Mouse (Mus musculus) embryonic fibroblast, embryonic 13.5 days (primary cell): Measurements from ENCODE around the gene Faxc. TPM values are rescaled to one million over a fixed set of nuclear protein-coding genes. Genes with fewer than 3 reads are reported as not detected.
A peak's percentile ranks its signal among the peaks of the same experiment; 100 is the strongest.

Source experiments
- H3K27ac ChIP-seq: 2 replicates; pipeline ENCODE4 v1.5.1; 2012; ENCODE audit warnings: low read length, control low read depth, inconsistent platforms; ENCODE audit not compliant: insufficient read depth
- H3K4me1 ChIP-seq: 2 replicates; pipeline ENCODE4 v1.6.1; 2011; ENCODE audit warnings: low read length; ENCODE audit not compliant: control insufficient read depth, insufficient read depth
- H3K4me3 ChIP-seq: 2 replicates; pipeline ENCODE4 v1.5.1; 2011; ENCODE audit warnings: mild to moderate bottlenecking, control low read depth, low read length; ENCODE audit not compliant: insufficient read depth
- CTCF ChIP-seq: IDR thresholded peaks from 2 replicates; pipeline ENCODE4 v1.5.1; 2011; ENCODE audit warnings: mild to moderate bottlenecking, control low read depth, low read length, moderate library complexity, borderline replicate concordance; ENCODE audit not compliant: insufficient read depth
- POLR2A ChIP-seq: IDR thresholded peaks from 2 replicates; pipeline ENCODE4 v1.6.1; 2011; ENCODE audit warnings: low read depth, mild to moderate bottlenecking, control low read depth, low read length, moderate library complexity
- polyA plus RNA-seq: library from polyadenylated mRNA; stranded (reverse); fragments of >200 nt; gene quantifications from 2 replicates; pipeline ENCODE4 v1.2.4, GENCODE M21; 2011; ENCODE audit warnings: low read depth; ENCODE audit not compliant: missing spikeins, insufficient read length

Gene Faxc
- polyA plus RNA-seq = 16.7 and 18.2 TPM in 2 replicates

DNA sequence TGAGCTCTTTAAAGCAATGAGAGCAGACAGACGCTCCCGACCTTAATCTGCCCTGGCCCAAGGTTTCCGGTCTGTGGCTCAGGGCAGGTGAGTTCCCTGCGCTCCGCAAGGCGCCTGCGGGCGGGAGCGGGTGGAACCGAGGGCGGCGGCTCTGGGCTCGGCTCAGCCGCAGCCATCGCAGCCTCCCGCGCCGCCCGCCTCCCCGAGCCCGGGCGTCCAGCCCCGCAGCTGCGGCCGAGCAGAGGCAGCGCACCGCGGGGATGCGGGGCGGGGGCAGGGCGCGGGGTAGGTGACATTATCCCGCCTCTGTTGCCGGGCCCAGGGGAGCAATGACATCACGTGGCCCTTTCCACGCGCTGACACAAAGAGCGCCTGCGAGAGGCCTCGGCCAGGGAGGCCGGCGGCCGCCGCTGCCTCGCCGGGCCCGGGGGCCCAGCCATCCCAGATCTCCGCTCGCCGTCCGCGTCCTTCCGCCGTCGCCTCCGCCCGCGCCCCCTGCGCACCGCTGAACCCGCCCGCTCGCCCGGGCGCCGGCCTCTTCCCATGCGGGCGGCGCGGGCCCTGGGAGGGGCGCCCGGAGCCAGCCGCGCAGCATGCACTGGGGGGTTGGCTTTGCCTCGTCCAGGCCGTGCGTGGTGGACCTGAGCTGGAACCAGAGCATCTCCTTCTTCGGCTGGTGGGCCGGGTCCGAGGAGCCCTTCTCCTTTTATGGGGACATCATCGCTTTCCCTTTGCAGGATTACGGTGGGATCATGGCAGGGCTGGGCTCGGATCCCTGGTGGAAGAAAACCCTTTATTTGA is at the start of gene Faxc:
Gene Faxc (plus strand): TSS at position 359 of the 801 bp plus-strand sequence.
- no peaks in the 10 kb centered on the region for H3K4me1 ChIP-seq
- TF ChIP-seq CTCF = no peak
- peak; percentile 60 for TF ChIP-seq POLR2A
- H3K4me3 ChIP-seq = peak within 1 kb of the TSS; percentile 84
- H3K27ac ChIP-seq = peak within 1 kb of the TSS; percentile 30

GRCm38 (mm10) chr4:21882806-21883205 is 48.3 kb upstream of the Faxc start:
- H3K4me1 ChIP-seq = peaks cover 3% of the 10 kb centered on the region
- no peak overlapping the region for H3K4me3 ChIP-seq
- no peak for TF ChIP-seq POLR2A
- TF ChIP-seq CTCF = no peak
- no peak overlapping the region for H3K27ac ChIP-seq

- TF ChIP-seq POLR2A = no peak
- TF ChIP-seq CTCF = no peak
- H3K4me3 ChIP-seq = no peak overlapping the region
- no peak overlapping the region for H3K27ac ChIP-seq
- H3K4me1 ChIP-seq = no peaks in the 10 kb centered on the region
Observed at GRCm38 (mm10) chr4:21885831-21886230, 45.3 kb upstream of the Faxc start.

DNA sequence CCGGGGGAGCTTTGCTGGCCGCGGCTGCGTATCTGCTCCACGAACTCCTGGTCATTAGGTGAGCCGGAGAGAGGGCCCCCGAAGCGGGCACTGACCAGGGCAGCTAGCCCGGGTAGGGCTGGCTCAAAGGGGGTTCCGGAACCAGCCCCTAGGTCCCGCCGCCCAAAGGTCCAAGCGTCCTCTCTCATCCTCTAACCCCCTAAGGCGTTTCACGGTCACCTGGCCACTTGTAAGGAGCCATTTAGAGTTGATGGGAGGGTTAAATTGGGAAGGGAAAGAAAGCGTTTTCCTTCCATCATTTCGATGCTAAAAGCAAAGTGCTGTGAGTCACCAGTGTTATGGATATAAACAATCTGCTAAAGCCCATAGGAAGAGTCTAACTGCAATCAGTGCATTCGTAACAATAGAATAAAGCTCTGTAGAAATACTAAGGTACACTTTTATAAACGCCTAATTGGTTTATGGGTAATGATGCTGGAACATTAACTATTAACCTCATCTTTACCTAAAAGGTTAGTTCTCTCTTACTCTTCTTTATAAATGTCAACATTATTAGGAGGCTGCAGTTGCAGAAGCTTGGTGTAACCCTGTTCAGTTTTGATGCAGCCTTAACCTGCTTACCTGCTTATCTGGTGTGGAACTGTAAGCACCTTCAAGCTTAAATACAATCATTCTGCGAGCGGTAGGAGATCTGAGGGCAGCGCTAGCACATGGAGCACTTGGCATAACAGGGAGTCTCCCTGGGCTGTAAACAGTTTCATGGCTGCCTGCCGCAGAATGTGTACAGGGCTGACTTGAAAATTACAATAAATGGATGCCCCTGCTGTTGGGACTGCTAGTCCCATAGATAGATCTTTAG is 872 bp downstream of the Faxc start:
- TF ChIP-seq CTCF (no peak), POLR2A (0 out of 2 replicates have a peak, but pooled peaks have one; percentile 8)
- peak overlapping the region; percentile 84 for H3K4me3 ChIP-seq
- no peaks in the 10 kb centered on the region for H3K4me1 ChIP-seq
- peak overlapping the region; percentile 30 for H3K27ac ChIP-seq

DNA sequence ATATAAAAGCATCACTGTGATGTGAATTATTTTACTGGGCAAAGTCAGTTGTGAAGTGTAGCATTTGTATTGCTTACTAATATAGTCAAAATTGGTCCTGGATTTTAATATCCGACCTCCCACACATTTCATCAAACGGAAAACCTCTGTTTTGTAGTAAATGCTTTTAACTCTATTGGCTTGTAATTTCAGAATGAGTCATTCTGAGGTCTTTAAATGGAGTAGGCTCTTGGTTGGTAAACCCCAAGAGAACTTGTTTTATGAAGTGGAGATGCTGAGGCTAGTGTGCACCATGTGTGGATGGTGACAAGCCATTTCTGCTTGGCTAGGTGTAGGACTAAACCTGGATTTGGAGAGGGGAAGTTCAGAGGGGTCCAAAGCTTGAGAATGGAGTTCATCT is 4.2 kb downstream of the Faxc start:
- Histone ChIP-seq H3K4me1 (no peaks in the 10 kb centered on the region), H3K4me3 (no peak overlapping the region), H3K27ac (no peak overlapping the region)
- TF ChIP-seq CTCF (no peak), POLR2A (no peak)

DNA sequence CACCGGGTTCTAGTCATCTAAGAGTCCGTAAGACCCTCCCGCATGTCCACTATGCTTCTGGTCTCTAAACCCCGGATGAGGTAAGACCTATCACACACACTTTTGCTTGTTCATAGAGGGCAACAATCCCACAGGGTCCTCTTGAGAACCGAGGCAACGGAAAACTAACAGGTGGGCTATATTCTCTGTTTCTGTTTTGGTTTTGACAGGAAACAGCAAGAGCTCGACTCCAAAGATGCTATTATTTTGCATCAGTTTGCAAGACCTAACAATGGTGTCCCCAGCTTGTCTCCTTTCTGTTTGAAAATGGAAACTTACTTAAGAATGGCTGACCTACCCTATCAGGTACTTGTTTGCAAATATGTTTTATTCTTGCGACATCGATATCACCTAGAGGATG is 5.3 kb downstream of the Faxc start:
- Histone ChIP-seq H3K27ac (no peak overlapping the region), H3K4me1 (no peaks in the 10 kb centered on the region), H3K4me3 (no peak overlapping the region)
- TF ChIP-seq CTCF (no peak), POLR2A (no peak)

DNA sequence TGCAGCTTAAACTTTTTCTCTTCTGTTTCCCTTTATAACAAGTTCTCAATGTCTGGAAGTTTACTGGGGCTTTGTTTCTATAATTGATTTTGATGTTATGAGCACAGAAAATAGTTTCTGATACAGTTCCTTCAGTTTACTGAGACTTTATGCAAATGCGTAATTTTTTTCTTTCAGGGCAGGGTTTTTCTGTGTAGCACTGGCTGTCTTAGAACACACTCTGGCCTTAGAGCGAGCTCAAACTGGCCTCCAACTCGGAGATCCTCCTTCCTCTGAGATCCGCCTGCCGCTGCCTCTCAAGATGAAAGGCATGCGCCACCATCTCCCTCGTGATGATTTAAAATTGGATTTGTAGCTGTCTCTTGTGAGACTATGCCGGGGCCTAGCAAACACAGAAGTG is 6.8 kb downstream of the Faxc start:
- Histone ChIP-seq H3K27ac (no peak overlapping the region), H3K4me3 (no peak overlapping the region)
- TF ChIP-seq CTCF (no peak), POLR2A (no peak)

DNA sequence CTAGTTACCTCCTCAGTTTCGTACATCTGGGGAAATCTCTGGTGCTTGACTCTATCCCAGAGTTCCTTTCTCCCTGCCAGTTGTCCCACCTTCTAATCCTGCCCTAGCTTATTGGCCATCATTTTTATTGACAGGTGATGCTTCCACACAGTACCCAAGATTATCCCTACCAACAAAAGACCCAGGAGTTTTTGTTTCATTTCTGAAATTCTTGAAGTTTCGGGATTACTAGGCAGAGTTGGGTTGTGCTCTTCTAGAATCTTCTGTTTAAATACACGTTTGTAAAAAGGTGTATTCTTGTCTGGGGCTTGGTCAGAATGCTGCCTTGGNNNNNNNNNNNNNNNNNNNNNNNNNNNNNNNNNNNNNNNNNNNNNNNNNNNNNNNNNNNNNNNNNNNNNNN is 13.5 kb downstream of the Faxc start:
- Histone ChIP-seq H3K4me3 (no peak overlapping the region), H3K4me1 (no peaks in the 10 kb centered on the region), H3K27ac (no peak overlapping the region)
- TF ChIP-seq POLR2A (no peak), CTCF (no peak)

More for the DNA sequence above, 6.8 kb downstream of the Faxc start:
- no peaks in the 10 kb centered on the region for H3K4me1 ChIP-seq

GRCm38 (mm10) chr4:21951444-21951843 is 20.3 kb downstream of the Faxc start:
- TF ChIP-seq CTCF (no peak), POLR2A (no peak)

More at GRCm38 (mm10) chr4:21951444-21951843, 20.3 kb downstream of the Faxc start:
- H3K4me3 ChIP-seq = no peak overlapping the region
- no peaks in the 10 kb centered on the region for H3K4me1 ChIP-seq
- no peak overlapping the region for H3K27ac ChIP-seq
